Mouse (Mus musculus) megakaryocyte progenitor cell, adult 5-6 weeks (primary cell): Measurements from ENCODE around the gene Miip. TPM values are rescaled to one million over a fixed set of nuclear protein-coding genes. Genes with fewer than 3 reads are reported as not detected.

Experiments
- ATAC-seq: replicated peaks from 2 replicates; pipeline ENCODE4 v1.8.0; 2016; ENCODE audit warnings: mild to moderate bottlenecking, moderate TSS enrichment, inconsistent platforms; ENCODE audit not compliant: poor library complexity
- total RNA-seq, 2 experiments: library from RNA; stranded (forward) in 1 of 2; stranded (reverse) in 1 of 2; fragments of 157-497, 149-512 nt in 1 of 2; fragments of 200-1000 nt in 1 of 2; gene quantifications; 2 replicates each; pipeline versions ENCODE4 v1.2.3 to v1.2.4; 2015 to 2017

Miip gene
- 34.1 and 40.2 TPM in 2 replicates for total RNA-seq (2015)
- total RNA-seq (2017) = 43.6 and 50.4 TPM in 2 replicates

- peak; percentile 85 for ATAC-seq
Measured at GRCm38 (mm10) chr4:147868450-147869031, at the start of gene Miip, which contains the start of gene Fv1. Miip (minus strand) TSS chr4:147868816. Fv1 (plus strand) TSS chr4:147868979.

- no peak for ATAC-seq
Measured at GRCm38 (mm10) chr4:147909486-147909885, 40.9 kb upstream of the Miip start.

GRCm38 (mm10) chr4:147906230-147906629, 37.6 kb upstream of the Miip start:
- no peak for ATAC-seq

GRCm38 (mm10) chr4:147905090-147905659, 36.6 kb upstream of the Miip start:
- peak; percentile 57 for ATAC-seq

GRCm38 (mm10) chr4:147904313-147905089, 35.9 kb upstream of the Miip start, which contains the start of gene Mfn2:
Mfn2 (minus strand) TSS chr4:147904704.
- ATAC-seq = peak; percentile 90

GRCm38 (mm10) chr4:147903601-147904000, 35.0 kb upstream of the Miip start:
- no peak for ATAC-seq

- ATAC-seq = no peak
Measured at GRCm38 (mm10) chr4:147902906-147903500, 34.4 kb upstream of the Miip start.

- no peak for ATAC-seq
Measured at GRCm38 (mm10) chr4:147900452-147900851, 31.8 kb upstream of the Miip start.

- ATAC-seq = no peak
Measured at GRCm38 (mm10) chr4:147897348-147897747, 28.7 kb upstream of the Miip start.

- peak; percentile 10; the same call in 1 of the 2 replicates for ATAC-seq
Measured at GRCm38 (mm10) chr4:147896411-147896810, 27.8 kb upstream of the Miip start.

GRCm38 (mm10) chr4:147895815-147896330, 27.3 kb upstream of the Miip start:
- ATAC-seq = no peak

GRCm38 (mm10) chr4:147890341-147890740, 21.7 kb upstream of the Miip start:
- ATAC-seq = no peak

- peak; percentile 78 for ATAC-seq
Measured at GRCm38 (mm10) chr4:147888237-147888636, 19.6 kb upstream of the Miip start.

- no peak for ATAC-seq
Measured at GRCm38 (mm10) chr4:147887277-147887676, 18.7 kb upstream of the Miip start.

- ATAC-seq = no peak
Measured at GRCm38 (mm10) chr4:147886158-147886557, 17.5 kb upstream of the Miip start.

GRCm38 (mm10) chr4:147884138-147884537, 15.5 kb upstream of the Miip start:
- ATAC-seq = no peak

GRCm38 (mm10) chr4:147883041-147883440, 14.4 kb upstream of the Miip start:
- ATAC-seq = no peak

GRCm38 (mm10) chr4:147881792-147882191, 13.2 kb upstream of the Miip start:
- ATAC-seq = no peak

GRCm38 (mm10) chr4:147879865-147880264, 11.2 kb upstream of the Miip start:
- ATAC-seq = no peak

GRCm38 (mm10) chr4:147879456-147879855, 10.8 kb upstream of the Miip start:
- no peak for ATAC-seq

- no peak for ATAC-seq
Measured at GRCm38 (mm10) chr4:147878537-147878936, 9.9 kb upstream of the Miip start.
